Mouse (Mus musculus) kidney, adult 2 months (tissue): ENCODE data around the gene Usp11. TPM values are rescaled to one million over a fixed set of nuclear protein-coding genes. Genes with fewer than 3 reads are reported as not detected.

Experiments
- DNase-seq: peaks from one replicate; pipeline ENCODE4 v3.0.0; 2021
- H3K27ac ChIP-seq: fragments of 200-500 bp; 2 replicates; pipeline ENCODE4 v1.5.1; 2012; ENCODE audit warnings: low read depth, low read length, control low read depth, inconsistent platforms; ENCODE audit not compliant: insufficient read depth
- H3K27me3 ChIP-seq: fragments of 200-500 bp; replicated peaks from 2 replicates; pipeline ENCODE4 v1.6.1; 2012; ENCODE audit warnings: mild to moderate bottlenecking, moderate library complexity, low read length, inconsistent platforms; ENCODE audit not compliant: control insufficient read depth, insufficient read depth
- H3K36me3 ChIP-seq: fragments of 200-500 bp; 2 replicates; pipeline ENCODE4 v1.6.1; 2012; ENCODE audit warnings: mild to moderate bottlenecking, moderate library complexity, low read length, inconsistent platforms; ENCODE audit not compliant: control insufficient read depth, insufficient read depth
- H3K4me1 ChIP-seq: fragments of 200-500 bp; 2 replicates; pipeline ENCODE4 v1.6.1; 2011; ENCODE audit warnings: low read length; ENCODE audit not compliant: control insufficient read depth, insufficient read depth
- H3K4me3 ChIP-seq: fragments of 200-500 bp; 2 replicates; pipeline ENCODE4 v1.5.1; 2011; ENCODE audit warnings: mild to moderate bottlenecking, low read depth, low read length, control low read depth; ENCODE audit not compliant: insufficient read depth
- CTCF ChIP-seq: fragments of 200-500 bp; conservative IDR thresholded peaks from 2 replicates; pipeline ENCODE4 v1.5.1; 2011; ENCODE audit warnings: low read depth, mild to moderate bottlenecking, control low read depth, low read length, moderate library complexity, mixed read lengths; ENCODE audit not compliant: insufficient read depth, insufficient read length
- POLR2A ChIP-seq: fragments of 200-500 bp; IDR thresholded peaks from one replicate; pipeline ENCODE4 v1.6.1; 2011; ENCODE audit warnings: low read depth, low read length, control low read depth
- WGBS: fragments of 180-500 bp; shearing (Covaris S2); methylation state at CpG from one replicate; pipeline ENCODE4 v1.1.7; 2018; 5-methylcytosine and 5-hydroxymethylcytosine counted together
- polyA plus RNA-seq: library from polyadenylated mRNA; depleted of rRNA; stranded (reverse); fragments of >200 nt; gene quantifications from 2 replicates; pipeline ENCODE4 v1.2.3, GENCODE M21; 2012

Gene Usp11
- polyA plus RNA-seq, 1 experiment, result 8.3 TPM

GRCm38 (mm10) chrX:20663444-20663790, 40.3 kb upstream of the Usp11 start:
- WGBS, result 0% methylated on average over 9 of the region's 9 CpGs
- DNase-seq, result peak; percentile 19
- no peaks in the 10 kb centered on the region for H3K27me3 ChIP-seq
- TF ChIP-seq POLR2A (no peak), CTCF (no peak)
- no peaks in the 10 kb centered on the region for H3K36me3 ChIP-seq
- H3K27ac ChIP-seq, result peak overlapping the region; percentile 90; the same call in 1 of the 2 replicates
- peak overlapping the region; percentile 96 for H3K4me3 ChIP-seq
- peaks cover 3% of the 10 kb centered on the region; the same call in 1 of the 2 replicates for H3K4me1 ChIP-seq

GRCm38 (mm10) chrX:20687519-20688067, 16.1 kb upstream of the Usp11 start, which contains the start of gene Cdk16:
Cdk16 (plus strand) TSS chrX:20687954.
- peak within 1 kb of the TSS; percentile 97 for H3K4me3 ChIP-seq
- peak within 1 kb of the TSS; percentile 92 for H3K27ac ChIP-seq
- no peak for TF ChIP-seq CTCF
- TF ChIP-seq POLR2A, result no peak
- H3K4me1 ChIP-seq, result peaks cover 7% of the 10 kb centered on the region; the same call in 1 of the 2 replicates
- peak; percentile 96 for DNase-seq
- WGBS, result under 1% methylated on average over 16 of the region's 16 CpGs
- no peaks in the 10 kb centered on the region for H3K27me3 ChIP-seq
- H3K36me3 ChIP-seq, result no peaks in the 10 kb centered on the region

DNA sequence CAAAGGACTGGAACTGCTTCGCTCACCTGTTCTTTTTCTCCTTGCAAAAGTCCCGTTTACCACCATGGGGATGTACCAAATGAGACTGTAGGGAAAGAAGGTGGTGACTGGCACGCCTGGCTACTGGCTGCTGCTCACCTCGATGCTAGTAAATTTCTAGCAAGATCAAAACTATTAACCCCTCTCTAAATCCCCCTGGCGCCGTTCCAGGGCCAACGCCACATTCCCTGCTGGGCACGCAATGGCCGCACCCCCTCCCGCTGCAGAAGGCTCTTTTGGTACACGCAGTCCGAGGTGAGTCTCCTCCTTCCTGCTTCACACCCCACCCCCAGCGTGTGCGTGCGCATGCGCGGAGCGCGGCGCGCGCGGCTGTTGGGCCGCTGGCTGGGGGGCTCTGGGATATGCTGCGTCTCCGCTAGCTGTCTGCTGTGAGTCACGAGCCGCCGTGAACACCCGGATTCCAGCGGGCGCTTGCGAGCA, 15.6 kb upstream of the Usp11 start:
- H3K27me3 ChIP-seq, result no peaks in the 10 kb centered on the region
- H3K4me1 ChIP-seq, result peaks cover 7% of the 10 kb centered on the region; the same call in 1 of the 2 replicates
- DNase-seq, result peak; percentile 87
- peak overlapping the region; percentile 97 for H3K4me3 ChIP-seq
- no peaks in the 10 kb centered on the region for H3K36me3 ChIP-seq
- TF ChIP-seq CTCF (no peak), POLR2A (peak; percentile 28)
- WGBS, result under 1% methylated on average over 33 of the region's 33 CpGs
- H3K27ac ChIP-seq, result peak overlapping the region; percentile 92

- DNase-seq, result peak; percentile 66
- H3K27me3 ChIP-seq, result no peaks in the 10 kb centered on the region
- 0% methylated on average over 13 of the region's 35 CpGs for WGBS
- H3K4me1 ChIP-seq, result peaks cover 7% of the 10 kb centered on the region; the same call in 1 of the 2 replicates
- H3K36me3 ChIP-seq, result no peaks in the 10 kb centered on the region
- peak overlapping the region; percentile 21 for H3K27ac ChIP-seq
- H3K4me3 ChIP-seq, result peak overlapping the region; percentile 97
- TF ChIP-seq CTCF (no peak), POLR2A (no peak)
Observed at GRCm38 (mm10) chrX:20688615-20689014, 15.1 kb upstream of the Usp11 start.

DNA sequence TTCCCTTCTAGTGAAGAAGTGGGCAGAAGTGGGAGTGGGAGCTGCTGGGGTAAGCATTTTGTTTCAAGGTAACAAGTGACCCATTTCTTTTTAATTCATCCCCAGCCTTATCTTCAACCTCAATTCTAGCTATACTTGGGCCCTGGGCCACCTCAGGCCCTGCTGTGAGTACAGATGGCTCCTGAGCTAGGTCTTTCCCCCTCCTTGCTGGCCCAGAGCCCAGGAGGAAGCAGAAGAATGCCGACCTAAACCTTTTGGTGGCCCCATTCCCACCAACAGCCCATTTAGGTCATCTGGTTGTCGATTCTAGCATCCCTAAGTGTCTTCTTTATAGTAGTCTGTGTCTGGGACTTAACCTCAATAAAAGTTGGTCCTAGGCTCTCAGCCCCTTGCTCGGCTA, 12.1 kb upstream of the Usp11 start:
- Histone ChIP-seq H3K4me1 (peaks cover 7% of the 10 kb centered on the region; the same call in 1 of the 2 replicates), H3K4me3 (no peak overlapping the region), H3K36me3 (no peaks in the 10 kb centered on the region), H3K27ac (no peak overlapping the region), H3K27me3 (no peaks in the 10 kb centered on the region)
- no peak for TF ChIP-seq CTCF
- no peak for TF ChIP-seq POLR2A
- DNase-seq, result no peak
- 26% methylated on average over 3 of the region's 3 CpGs for WGBS

- WGBS, result 79% methylated on average over 1 of the region's 1 CpGs
- DNase-seq, result no peak
- peaks cover 4% of the 10 kb centered on the region; the same call in 1 of the 2 replicates for H3K4me1 ChIP-seq
Observed at GRCm38 (mm10) chrX:20692616-20693015, 11.1 kb upstream of the Usp11 start.

DNA sequence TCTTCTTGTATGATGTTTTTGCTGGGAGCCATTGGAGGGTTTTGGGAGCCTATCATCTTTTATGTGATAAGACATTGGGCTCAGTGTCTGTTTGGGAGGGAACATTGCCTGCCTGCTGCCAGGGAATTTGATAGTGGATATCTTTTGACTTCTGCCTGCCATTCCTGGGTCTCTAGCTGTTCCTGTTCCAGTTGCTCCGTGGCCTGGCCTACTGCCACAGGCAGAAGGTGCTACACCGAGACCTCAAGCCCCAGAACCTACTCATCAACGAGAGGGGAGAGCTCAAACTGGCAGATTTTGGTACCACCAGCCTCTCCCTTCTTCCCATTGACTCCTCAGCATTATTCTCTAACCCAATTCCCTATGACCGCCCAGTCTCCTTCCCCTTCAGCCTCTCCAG, 7.9 kb upstream of the Usp11 start:
- no peak for TF ChIP-seq POLR2A
- no peak for TF ChIP-seq CTCF
- no peak overlapping the region for H3K27ac ChIP-seq
- no peaks in the 10 kb centered on the region for H3K4me1 ChIP-seq
- H3K4me3 ChIP-seq, result no peak overlapping the region
- no peaks in the 10 kb centered on the region for H3K27me3 ChIP-seq
- no peak for DNase-seq
- WGBS, result 86% methylated on average over 4 of the region's 4 CpGs
- H3K36me3 ChIP-seq, result no peaks in the 10 kb centered on the region; the same call in 1 of the 2 replicates

More at GRCm38 (mm10) chrX:20692616-20693015, 11.1 kb upstream of the Usp11 start:
- Histone ChIP-seq H3K36me3 (no peaks in the 10 kb centered on the region), H3K27ac (no peak overlapping the region), H3K4me3 (no peak overlapping the region), H3K27me3 (no peaks in the 10 kb centered on the region)
- TF ChIP-seq CTCF (no peak), POLR2A (no peak)
